Mouse (Mus musculus) small intestine, adult 10 weeks (tissue): ENCODE measurements around the gene Gm8220. TPM values are rescaled to one million over a fixed set of nuclear protein-coding genes. Genes with fewer than 3 reads are reported as not detected.

Experiments
- polyA plus RNA-seq: library from polyadenylated mRNA; stranded (reverse); fragments of 350-450 nt; fragmentation: Illumina TruSeq; extraction: RNeasy Lipid Tissue Mini Kit (QIAGEN cat#74804); gene quantifications from one replicate; pipeline ENCODE4 v1.2.3, GENCODE M21; 2014; ENCODE audit warnings: low replicate concordance

The Gm8220 gene
- not detected for polyA plus RNA-seq

DNA sequence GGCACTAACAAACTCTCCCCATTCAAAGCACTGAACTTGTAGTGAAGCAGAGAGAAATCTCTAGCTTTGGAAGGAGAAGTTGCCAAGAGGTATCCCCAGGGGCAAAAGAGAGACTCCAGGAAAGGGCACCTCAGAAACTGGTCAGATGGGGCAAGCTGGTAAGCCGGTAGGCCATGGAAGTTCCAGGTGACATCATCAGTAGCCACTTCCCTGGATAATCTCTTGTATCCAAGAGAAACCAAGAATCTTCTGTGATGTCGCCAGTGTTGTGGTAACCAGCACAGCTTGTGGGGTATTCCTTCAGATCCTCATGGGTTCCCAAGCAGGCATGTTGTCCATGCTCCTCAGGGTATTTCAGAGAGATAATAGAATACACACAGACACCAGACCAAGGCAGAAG is at the start of gene Gm8220:
Gm8220 (plus strand) TSS at position 301 of the 400 bp plus-strand sequence.

DNA sequence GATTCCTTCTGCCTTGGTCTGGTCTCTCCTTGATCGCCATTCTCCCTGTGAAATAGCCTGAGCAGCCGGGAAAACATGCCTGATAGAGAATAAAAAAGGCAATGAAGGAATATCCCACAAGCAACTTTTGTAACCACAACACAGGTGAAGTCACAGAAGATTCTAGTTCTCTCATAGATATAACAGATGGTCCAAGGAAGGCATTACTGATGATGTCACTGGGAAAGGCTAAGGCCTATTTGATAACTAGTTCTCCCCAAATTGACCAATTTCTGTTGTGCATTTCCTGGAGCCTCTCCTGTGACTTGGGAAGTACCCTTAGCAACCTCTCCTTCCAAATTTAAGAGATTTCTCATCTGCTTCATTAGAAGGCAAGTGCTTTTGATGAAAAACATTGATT is 53.1 kb downstream of the Gm8220 start, which contains the start of gene Gm5930:
Gm5930 (minus strand) TSS at position 101 of the 400 bp plus-strand sequence.

Other genes starting within 250 kb of the Gm8220 start
- 10.1 TPM for gene Ear2, start 182.9 kb upstream of the Gm8220 start, polyA plus RNA-seq
- not detected for gene Gm3327, start 161.7 kb upstream of the Gm8220 start, polyA plus RNA-seq
- gene Gm8212, start 87.9 kb upstream of the Gm8220 start, polyA plus RNA-seq, result not detected
- not detected for gene 4930503E14Rik, start 72.3 kb upstream of the Gm8220 start, polyA plus RNA-seq
- gene Gm5930, start 53.0 kb downstream of the Gm8220 start, polyA plus RNA-seq, result not detected
- not detected for gene Gm8229, start 79.8 kb downstream of the Gm8220 start, polyA plus RNA-seq
- gene Gm3371, start 125.1 kb downstream of the Gm8220 start, polyA plus RNA-seq, result not detected
- not detected for gene Gm8232, start 148.1 kb downstream of the Gm8220 start, polyA plus RNA-seq
- not detected for gene BC061237, start 206.9 kb downstream of the Gm8220 start, polyA plus RNA-seq
- not detected for gene Gm17093, start 232.7 kb downstream of the Gm8220 start, polyA plus RNA-seq